In genomic region chrX:13347027-13347840, GRCm38 (mm10) we compare ENCODE assay signal across 8 mouse cellular contexts.
DNase-seq lines count a peak whose midpoint lies in the region; ATAC-seq and TF ChIP-seq lines count a peak whose summit lies in the region.

No protein-coding gene starts in this region.

- H3K27ac ChIP-seq in cerebellum, adult 2 months (ENCODE audit: insufficient read depth, low read length): peak overlapping the region; percentile 80
- H3K27ac ChIP-seq in hindbrain, embryonic 12.5 days: peak overlapping the region; percentile 93

- H3K9me3 ChIP-seq in hindbrain, embryonic 12.5 days (replicated peaks): no peaks in the 10 kb centered on the region

- H3K4me1 ChIP-seq in cerebellum, adult 2 months (ENCODE audit: control insufficient read depth, insufficient read depth, low read length): no peaks in the 10 kb centered on the region
- H3K4me1 ChIP-seq in hindbrain, embryonic 12.5 days: peaks cover 8% of the 10 kb centered on the region; the same call in 1 of the 2 replicates

- H3K36me3 ChIP-seq in hindbrain, embryonic 12.5 days: no peaks in the 10 kb centered on the region

- no peak for TF ChIP-seq CTCF in cerebellum, adult 2 months (IDR thresholded peaks at IDR 0.05; ENCODE audit: borderline replicate concordance, insufficient read depth, low read depth, low read length)

- DNase-seq in MEL-GATA-1-ER (ENCODE audit: extremely low read depth, low read depth): peak; percentile 95
- DNase-seq in cerebellum, adult 2 months: peak; percentile 69 to 74
- peak; percentile 65 to 77 for DNase-seq in frontal cortex, postnatal 10 days (ENCODE audit: low spot score in 2 of 2)
- peak; percentile 36 to 51 for DNase-seq in layer of hippocampus, postnatal 25 days (ENCODE audit: extremely low spot score in 1 of 2, low spot score in 1 of 2)
- peak; percentile 72 for DNase-seq in lung, postnatal 14 days
- DNase-seq in ovary, postnatal 36 days (ENCODE audit: low spot score): peak; percentile 68
- peak; percentile 76 for DNase-seq in thymus, postnatal 25 days

- peak overlapping the region; percentile 41; the same call in 1 of the 2 replicates for H3K9ac ChIP-seq in hindbrain, embryonic 12.5 days

- WGBS in cerebellum, adult 2 months: 6% methylated on average over 27 of the region's 27 CpGs
- WGBS in hindbrain, embryonic 12.5 days: 7% methylated on average over 27 of the region's 27 CpGs

- no peaks in the 10 kb centered on the region for H3K27me3 ChIP-seq in cerebellum, adult 2 months (ENCODE audit: control insufficient read depth, insufficient read depth, low read length)
- peaks cover 42% of the 10 kb centered on the region for H3K27me3 ChIP-seq in hindbrain, embryonic 12.5 days

- TF ChIP-seq POLR2A in cerebellum, adult 2 months (IDR thresholded peaks at IDR 0.05; ENCODE audit: borderline replicate concordance, insufficient read depth, low read length): peak; percentile 45; the same call in 1 of the 2 replicates

- peak; percentile 91 for ATAC-seq in hindbrain, embryonic 12.5 days (ENCODE audit: low FRiP score)

- peak overlapping the region; percentile 76 for H3K4me3 ChIP-seq in cerebellum, adult 2 months (replicated peaks; ENCODE audit: insufficient read depth, low read depth, low read length)
- H3K4me3 ChIP-seq in hindbrain, embryonic 12.5 days: peak overlapping the region; percentile 28

- peak overlapping the region; percentile 52 for H3K4me2 ChIP-seq in hindbrain, embryonic 12.5 days (replicated peaks)

Comparison
In these comparisons a context has a peak if more than half of its experiments do, and no peak if none do; other contexts are left out.
1. Peak in every context shown above with its lines: DNase-seq, ATAC-seq, H3K4me3 ChIP-seq and H3K27ac ChIP-seq.
2. DNase-seq: peak in every context shown above with its lines; median percentile 95 in MEL-GATA-1-ER; 76 in thymus, postnatal 25 days; 72 in lung, postnatal 14 days; 72 in cerebellum, adult 2 months; 71 in frontal cortex, postnatal 10 days; 68 in ovary, postnatal 36 days; 44 in layer of hippocampus, postnatal 25 days.